Mouse (Mus musculus) kidney, adult 2 months (tissue): ENCODE results near the gene 6820408C15Rik.

Experiments used
- CTCF ChIP-seq: fragments of 200-500 bp; conservative IDR thresholded peaks from 2 replicates; pipeline ENCODE4 v1.5.1; 2011; ENCODE audit warnings: low read depth, mild to moderate bottlenecking, control low read depth, low read length, moderate library complexity, mixed read lengths; ENCODE audit not compliant: insufficient read depth, insufficient read length
- POLR2A ChIP-seq: fragments of 200-500 bp; IDR thresholded peaks from one replicate; pipeline ENCODE4 v1.6.1; 2011; ENCODE audit warnings: low read depth, low read length, control low read depth

DNA sequence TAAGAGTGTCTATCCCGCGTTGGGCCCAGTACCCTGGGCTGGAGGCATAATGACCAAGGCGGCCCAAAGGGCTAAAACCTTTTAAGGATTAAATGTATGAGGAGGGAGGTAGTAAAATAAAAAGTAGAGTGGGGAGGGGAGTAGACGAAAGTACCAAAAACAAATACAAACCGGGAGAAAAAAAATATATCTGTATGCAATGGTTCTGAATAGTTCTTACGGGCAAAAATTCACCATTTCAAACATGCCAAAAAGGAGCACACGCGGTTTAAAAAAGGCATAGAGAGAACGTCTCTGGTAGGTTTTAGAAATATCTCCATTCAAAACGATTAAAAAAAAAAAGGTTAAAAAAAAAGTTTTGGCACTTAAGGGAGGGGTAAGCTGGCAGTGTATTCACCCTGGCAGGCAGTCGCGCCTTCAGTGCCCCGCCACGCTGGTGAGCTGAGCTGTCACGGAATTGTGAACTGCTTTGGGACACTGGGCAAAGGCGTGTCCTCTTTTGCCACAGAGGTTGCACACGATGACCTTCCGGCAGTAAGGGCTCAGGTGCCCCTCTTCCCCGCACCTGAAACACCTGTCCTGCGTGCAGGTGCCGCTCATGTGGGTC is 2.1 kb upstream of the 6820408C15Rik start:
- TF ChIP-seq POLR2A (peak; percentile 37), CTCF (no peak)
